Mouse (Mus musculus): ENCODE measurements at regions not wholly inside any gene's neighbourhood (a gene's known extent, or its start where the extent isn't known, plus 50 kb on each side); places are given as distances from the start of the nearest gene placed in this dataset.

DNA sequence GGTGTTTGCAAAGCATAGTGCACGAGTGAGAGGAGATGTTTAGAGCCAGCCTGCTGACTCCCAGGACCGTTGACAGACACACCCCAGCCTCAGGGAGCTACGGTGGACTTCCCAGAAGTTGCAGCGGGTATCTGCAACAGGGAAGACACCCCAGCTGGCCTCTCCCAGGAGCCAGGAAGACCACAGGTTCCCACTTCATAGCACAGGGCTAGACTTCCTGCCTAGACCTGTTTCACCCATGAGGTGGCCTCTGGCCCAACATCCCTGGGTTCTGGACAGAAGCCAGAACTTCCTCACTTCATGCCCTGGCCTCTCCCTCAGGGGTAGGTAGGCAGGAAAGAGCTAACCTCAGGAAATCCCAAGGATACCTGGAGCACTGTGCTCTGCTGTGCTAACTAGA is 66.7 kb upstream of the Hand1 start:
- DNase-seq (ENCODE audit: low spot score) = no peak

DNA sequence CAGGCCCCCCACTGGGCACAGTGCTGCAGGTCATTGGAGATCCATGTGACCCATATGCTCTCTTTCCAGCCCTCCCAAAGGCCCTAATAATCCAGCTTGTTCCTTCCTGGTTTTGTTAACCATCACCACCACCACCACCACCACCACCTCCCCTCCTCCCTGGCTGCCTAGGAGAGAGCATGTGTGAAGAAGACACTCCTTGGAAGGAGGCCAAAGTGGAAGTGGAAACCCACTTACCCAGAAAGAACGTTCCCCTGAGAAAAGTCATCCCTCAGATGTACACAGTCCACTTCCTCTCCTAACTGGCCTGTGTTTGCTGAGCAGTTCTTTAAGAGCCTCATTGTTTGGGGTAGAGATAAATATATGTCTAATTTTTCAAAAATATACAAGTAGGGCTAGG is 62.9 kb upstream of the Hand1 start:
- no peak for DNase-seq (ENCODE audit: low spot score)

DNA sequence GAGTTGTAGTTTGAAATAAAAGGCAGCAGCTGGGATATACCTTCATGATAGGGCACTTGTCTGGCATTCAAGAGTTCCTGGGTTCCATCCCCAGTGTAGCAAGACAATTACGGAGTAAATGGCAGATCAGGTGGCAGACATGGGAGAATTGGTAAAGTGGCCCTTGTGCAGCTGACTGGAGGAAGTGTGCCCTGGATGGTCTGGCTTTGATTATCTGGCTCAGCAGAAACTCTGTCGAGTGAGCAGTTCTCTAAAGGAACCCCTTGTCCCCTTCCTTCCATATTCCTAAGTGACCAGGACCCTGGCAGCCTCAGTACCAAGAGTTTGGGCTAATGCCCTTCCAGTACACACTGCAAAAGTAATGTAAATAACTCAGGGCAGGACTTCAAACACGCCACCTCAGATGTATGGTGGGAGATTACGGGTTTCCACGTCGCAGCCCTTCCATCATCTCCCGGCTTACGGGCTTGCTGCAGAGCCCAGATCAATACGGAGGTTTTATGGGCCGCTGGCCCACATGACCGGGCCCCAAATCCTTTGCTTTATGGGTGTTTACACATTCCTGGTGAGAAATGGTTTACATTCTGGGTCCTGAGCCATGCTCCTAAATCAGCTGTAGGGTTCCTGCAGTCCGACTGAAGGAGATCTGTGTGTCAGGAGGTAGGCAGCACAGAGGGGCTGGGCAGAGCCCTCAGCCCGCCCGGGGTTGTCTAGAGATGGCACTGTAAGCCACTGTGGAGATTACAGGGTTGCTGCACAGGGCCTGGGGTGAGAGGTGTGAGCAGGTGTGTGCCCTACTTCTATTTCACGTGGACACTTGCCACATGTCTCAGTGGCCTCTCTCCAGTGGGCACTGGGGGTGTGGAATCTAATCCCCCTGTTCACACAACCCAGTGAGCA is 50.4 kb upstream of the Hand1 start:
- DNase-seq (ENCODE audit: low spot score) = no peak
